Mouse (Mus musculus) ES-E14 (cell line): ENCODE data around the gene Trnau1ap. TPM values are rescaled to one million over a fixed set of nuclear protein-coding genes. Genes with fewer than 3 reads are reported as not detected.

Source experiments
- DNase-seq: peaks from one replicate; pipeline ENCODE4 v3.0.0-alpha.2; 2013; ENCODE audit warnings: low read depth, low spot score
- H3K27ac ChIP-seq: 2 replicates; pipeline ENCODE4 v1.5.1; 2012; ENCODE audit warnings: low read depth, mild to moderate bottlenecking, low read length, moderate library complexity, mixed read lengths; ENCODE audit not compliant: poor library complexity, insufficient read depth, severe bottlenecking
- H3K36me3 ChIP-seq: 2 replicates; pipeline ENCODE4 v1.6.1; 2012; ENCODE audit warnings: mild to moderate bottlenecking, low read length, moderate library complexity, mixed read lengths; ENCODE audit not compliant: control insufficient read depth, poor library complexity, insufficient read depth, severe bottlenecking
- H3K4me1 ChIP-seq, 2 experiments: fragments of 150-350 bp in 1 of 2; sonication (generic) in 1 of 2; 2 replicates each; pipeline ENCODE4 v1.6.1; 2012; ENCODE audit warnings: low read length in 2 of 2, mild to moderate bottlenecking in 1 of 2, mixed read lengths in 1 of 2; ENCODE audit not compliant: control insufficient read depth in 2 of 2, insufficient read depth in 2 of 2, poor library complexity in 1 of 2
- H3K4me3 ChIP-seq, 2 experiments: fragments of 150-350 bp in 1 of 2; sonication (generic) in 1 of 2; 2 replicates each; pipeline ENCODE4 v1.5.1; 2012; ENCODE audit warnings: low read length in 2 of 2, low read depth in 1 of 2, mild to moderate bottlenecking in 1 of 2, mixed read lengths in 1 of 2; ENCODE audit not compliant: insufficient read depth in 1 of 2, poor library complexity in 1 of 2, severe bottlenecking in 1 of 2
- H3K9ac ChIP-seq: 2 replicates; pipeline ENCODE4 v1.6.1; 2012; ENCODE audit warnings: low read depth, mild to moderate bottlenecking, low read length, mixed read lengths; ENCODE audit not compliant: poor library complexity, insufficient read depth, severe bottlenecking
- H3K9me3 ChIP-seq: fragments of 150-350 bp; sonication (generic); 2 replicates; pipeline ENCODE4 v1.6.1; 2012; ENCODE audit warnings: low read depth, mild to moderate bottlenecking, low read length; ENCODE audit not compliant: control insufficient read depth, insufficient read depth
- CHD2 ChIP-seq: IDR thresholded peaks from 2 replicates; pipeline ENCODE4 v1.6.1; 2014; ENCODE audit warnings: mild to moderate bottlenecking, low read depth, low read length, inconsistent platforms
- HCFC1 ChIP-seq: IDR thresholded peaks from 2 replicates; pipeline ENCODE4 v1.6.1; 2012; ENCODE audit warnings: low read length, inconsistent platforms, borderline replicate concordance; ENCODE audit not compliant: insufficient read depth
- MAFK ChIP-seq: IDR thresholded peaks from 2 replicates; pipeline ENCODE4 v1.6.1; 2014; ENCODE audit warnings: mild to moderate bottlenecking, low read depth, low read length, inconsistent platforms; ENCODE audit not compliant: insufficient read depth
- ZC3H11A ChIP-seq: IDR thresholded peaks from 2 replicates; pipeline ENCODE4 v1.6.1; 2012; ENCODE audit warnings: low read depth, mild to moderate bottlenecking, inconsistent platforms, low read length, borderline replicate concordance
- ZNF384 ChIP-seq: IDR thresholded peaks from 2 replicates; pipeline ENCODE4 v1.6.1; 2012; ENCODE audit warnings: low read depth, low read length, inconsistent platforms
- in situ Hi-C, 2 experiments: fragments of 600-800 bp; cut with MboI; formaldehyde crosslinking; loops; one replicate each; pipeline ENCODE4 v1.15.1; 2025; ENCODE audit warnings: low sequenced_read_pairs in 2 of 2, inconsistent platforms in 1 of 2; ENCODE audit not compliant: unreplicated experiment in 2 of 2
- total RNA-seq: library from RNA; depleted of rRNA; stranded (reverse); fragments of 300-350 nt; gene quantifications from 2 replicates; pipeline ENCODE4 v1.2.3, GENCODE M21; 2012; rRNA removed

Trnau1ap gene
- total RNA-seq = 48.6 and 61.8 TPM in 2 replicates

DNA sequence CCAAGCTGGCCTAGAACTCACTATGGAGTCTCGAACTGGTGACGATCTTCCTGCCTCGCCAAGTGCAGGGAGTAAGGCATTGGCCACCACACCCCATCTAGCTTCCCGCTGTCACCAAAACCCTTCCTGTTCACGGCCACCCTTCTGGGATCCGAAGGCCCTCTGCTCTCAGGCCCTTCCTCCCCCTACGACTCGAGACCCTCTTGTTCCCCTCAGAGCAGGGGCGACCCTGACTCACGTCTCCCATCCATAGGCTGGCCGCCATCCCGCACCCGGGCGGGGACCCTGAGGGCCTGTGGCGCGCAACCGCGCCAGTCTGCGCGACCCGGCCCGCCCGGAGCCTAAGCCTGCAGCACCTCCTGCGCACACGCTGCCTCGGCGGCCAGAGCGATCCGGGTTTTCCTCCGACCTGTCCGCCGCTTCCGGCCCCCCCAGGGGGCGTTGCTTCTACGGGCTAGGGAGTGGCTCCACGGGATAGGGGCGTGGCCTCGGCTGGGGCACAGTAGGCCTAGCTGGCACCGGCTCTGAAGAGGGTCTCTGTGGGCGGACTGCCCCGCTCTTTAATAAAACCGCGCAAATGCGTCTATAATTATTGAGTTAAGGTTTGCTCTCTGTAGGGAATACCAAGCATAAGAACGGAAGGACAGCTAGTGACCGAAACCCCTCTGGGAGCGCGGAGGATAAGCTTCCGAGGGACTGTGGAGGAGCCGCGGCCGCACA is at the start of gene Trnau1ap:
Gene Trnau1ap (minus strand): TSS at position 424 of the 720 bp plus-strand sequence.
- in situ Hi-C loops = no loop called here
- Histone ChIP-seq H3K4me3 (peak within 1 kb of the TSS; percentile 88 to 99), H3K27ac (peak within 1 kb of the TSS; percentile 83; the same call in 1 of the 2 replicates), H3K36me3 (peaks cover 32% of the 10 kb centered on the region), H3K4me1 (peaks cover 2 to 3% of the 10 kb centered on the region in 2 experiments; a peak in 2 of 4 replicates), H3K9me3 (no peaks in the 10 kb centered on the region), H3K9ac (peak within 1 kb of the TSS; percentile 98)
- DNase-seq = peak; percentile 93
- TF ChIP-seq ZC3H11A (no peak), HCFC1 (peak; percentile 75; the same call in 1 of the 2 replicates), MAFK (no peak), CHD2 (no peak), ZNF384 (no peak)

DNA sequence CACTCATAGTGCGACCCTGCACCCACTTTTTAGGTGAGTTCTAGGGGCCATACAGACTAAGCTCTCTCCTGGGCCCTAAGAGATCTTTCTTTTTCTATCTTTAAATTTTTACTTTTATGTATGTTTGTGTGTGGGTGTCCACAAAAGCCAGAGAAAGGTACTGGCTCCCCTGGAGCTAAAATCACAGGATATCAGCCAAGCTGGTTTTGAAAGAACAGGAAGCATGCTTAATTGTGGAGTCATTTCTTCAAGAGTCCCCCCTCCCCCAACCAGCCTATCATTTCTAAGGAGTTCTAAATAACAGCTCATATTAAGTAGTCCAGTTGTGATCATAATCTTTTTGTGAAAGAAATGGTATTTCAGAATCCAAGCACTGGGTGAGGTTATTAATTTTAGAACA is 44.5 kb upstream of the Trnau1ap start:
- no peak for TF ChIP-seq ZNF384
- TF ChIP-seq CHD2 = no peak
- TF ChIP-seq HCFC1 = no peak
- TF ChIP-seq MAFK = no peak
- no peak for TF ChIP-seq ZC3H11A
- no peaks in the 10 kb centered on the region for H3K4me1 ChIP-seq
- H3K4me3 ChIP-seq = no peak overlapping the region
- DNase-seq = no peak
- in situ Hi-C loops = no loop called here
- no peak overlapping the region for H3K9ac ChIP-seq
- H3K27ac ChIP-seq = no peak overlapping the region
- peaks cover 18% of the 10 kb centered on the region for H3K36me3 ChIP-seq
- no peaks in the 10 kb centered on the region for H3K9me3 ChIP-seq

DNA sequence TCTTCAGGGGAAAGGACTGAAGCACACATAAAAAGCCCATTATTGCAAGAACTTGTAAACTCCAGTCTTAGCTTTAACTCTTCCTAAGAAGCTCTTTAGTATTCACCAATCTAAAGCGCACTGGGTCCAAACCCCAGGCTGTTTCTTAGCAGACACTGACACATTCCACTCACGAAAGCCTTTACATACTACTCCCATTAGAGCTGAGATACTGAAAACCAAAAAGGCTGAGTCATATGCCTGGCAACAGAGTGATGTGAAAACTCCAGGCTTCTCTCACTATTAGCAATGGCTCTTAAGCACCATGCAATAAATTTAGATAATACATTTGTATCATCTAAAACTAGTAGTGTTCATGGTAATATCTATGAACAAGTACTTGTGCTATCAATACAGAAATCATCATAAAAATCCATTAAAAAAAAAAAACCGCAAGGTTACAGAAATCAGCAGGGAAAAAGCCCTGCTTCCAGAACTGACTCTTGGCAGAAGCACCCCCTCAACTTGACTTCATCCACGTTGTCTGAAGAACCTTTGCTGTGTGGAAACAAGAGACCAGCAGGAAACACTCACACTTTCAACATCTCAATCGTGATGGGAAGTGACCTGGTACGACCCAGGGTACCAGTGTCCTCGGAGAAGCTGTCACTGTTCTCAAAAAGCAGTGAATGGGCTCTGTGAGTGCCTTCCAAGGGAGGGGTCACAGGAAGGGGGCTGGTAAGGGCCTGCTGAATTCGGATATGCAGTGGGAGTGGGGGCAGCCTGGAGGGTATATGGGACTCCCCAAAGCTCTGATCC is 40.8 kb upstream of the Trnau1ap start:
- Histone ChIP-seq H3K9me3 (no peaks in the 10 kb centered on the region), H3K4me3 (no peak overlapping the region), H3K4me1 (no peaks in the 10 kb centered on the region), H3K27ac (no peak overlapping the region), H3K36me3 (peaks cover 20% of the 10 kb centered on the region), H3K9ac (no peak overlapping the region)
- in situ Hi-C loops = no loop called here
- TF ChIP-seq CHD2 = no peak
- TF ChIP-seq MAFK = no peak
- no peak for TF ChIP-seq ZC3H11A
- no peak for TF ChIP-seq ZNF384
- no peak for TF ChIP-seq HCFC1
- no peak for DNase-seq

DNA sequence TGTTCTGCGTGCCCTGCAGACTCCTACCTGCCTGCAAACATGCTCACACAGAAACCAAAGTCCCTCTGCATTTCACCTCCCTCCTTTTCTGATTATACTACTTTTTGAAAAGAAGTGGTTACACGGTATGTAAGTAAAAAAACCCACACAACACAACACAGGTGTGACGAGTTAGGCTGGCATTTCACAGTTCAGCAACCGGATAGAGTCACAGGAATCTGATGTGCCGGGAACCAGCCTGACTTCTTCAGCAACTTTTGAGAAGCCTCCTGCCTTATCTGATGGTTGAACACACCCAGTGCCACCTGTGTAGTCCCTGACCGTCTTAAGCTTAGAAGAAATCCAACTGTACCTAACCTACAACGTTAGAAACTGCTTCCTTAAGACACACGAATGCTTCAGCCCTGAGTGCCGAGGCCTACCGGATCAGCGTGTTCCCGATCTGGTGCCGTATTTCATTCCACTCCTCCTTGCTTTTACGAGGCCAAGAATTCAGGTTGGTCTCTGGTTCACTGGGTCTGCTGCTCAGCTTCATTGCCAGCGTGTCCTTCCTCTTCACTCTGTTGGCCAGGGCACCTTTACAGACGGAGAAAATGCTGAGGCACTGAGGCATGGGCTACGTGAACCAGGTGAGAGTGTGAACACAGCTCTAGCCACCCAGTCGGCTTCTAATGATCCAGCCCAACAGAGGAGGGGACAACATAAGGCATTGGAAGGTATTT is 38.3 kb upstream of the Trnau1ap start:
- H3K27ac ChIP-seq = no peak overlapping the region
- H3K9me3 ChIP-seq = no peaks in the 10 kb centered on the region
- H3K9ac ChIP-seq = no peak overlapping the region
- no peak for DNase-seq
- in situ Hi-C loops = no loop called here
- H3K4me1 ChIP-seq = no peaks in the 10 kb centered on the region
- no peak for TF ChIP-seq HCFC1
- TF ChIP-seq ZC3H11A = no peak
- peaks cover 24% of the 10 kb centered on the region for H3K36me3 ChIP-seq
- no peak overlapping the region for H3K4me3 ChIP-seq
